Mouse (Mus musculus) limb, embryonic 14.5 days (tissue): ENCODE results near the gene D930048N14Rik. TPM values are rescaled to one million over a fixed set of nuclear protein-coding genes. Genes with fewer than 3 reads are reported as not detected.
A peak's percentile ranks its signal among the peaks of the same experiment; 100 is the strongest.
"Not testable (repeated sequence)": the region's sequence is repeated elsewhere in the genome, so short reads cannot be mapped to it uniquely, and the experiment has no call there.

Experiments
- ATAC-seq: fragments of 200-750 bp; cut with Nextera tagmentation; 2 replicates; pipeline ENCODE4 v1.8.0; 2017; ENCODE audit warnings: low read depth, moderate number of reproducible peaks, moderate TSS enrichment; ENCODE audit not compliant: low FRiP score
- DNase-seq: peaks from one replicate; pipeline ENCODE4 v3.0.0-alpha.2; 2015; ENCODE audit warnings: low spot score
- H3K27ac ChIP-seq: fragments of 300-500 bp; sonication (generic); replicated peaks from 2 replicates; pipeline ENCODE4 v1.5.1; 2014; ENCODE audit warnings: low read depth, mild to moderate bottlenecking, low read length, moderate library complexity, mixed read lengths
- H3K27me3 ChIP-seq: fragments of 300-500 bp; sonication (generic); 2 replicates; pipeline ENCODE4 v1.6.1; 2014; ENCODE audit warnings: low read length, mixed read lengths; ENCODE audit not compliant: control insufficient read depth, insufficient read depth
- H3K36me3 ChIP-seq: fragments of 300-500 bp; sonication (generic); 2 replicates; pipeline ENCODE4 v1.6.1; 2014; ENCODE audit warnings: mild to moderate bottlenecking, low read length, moderate library complexity, mixed read lengths; ENCODE audit not compliant: control insufficient read depth, insufficient read depth
- H3K4me1 ChIP-seq: fragments of 300-500 bp; sonication (generic); 2 replicates; pipeline ENCODE4 v1.6.1; 2014; ENCODE audit warnings: antibody characterized with exemption, low read length, mixed read lengths; ENCODE audit not compliant: control insufficient read depth, insufficient read depth
- H3K4me2 ChIP-seq: fragments of 300-500 bp; sonication (generic); replicated peaks from 2 replicates; pipeline ENCODE4 v1.6.1; 2014; ENCODE audit warnings: low read depth, mild to moderate bottlenecking, low read length, moderate library complexity; ENCODE audit not compliant: severe bottlenecking
- H3K4me3 ChIP-seq: fragments of 300-500 bp; sonication (generic); replicated peaks from 2 replicates; pipeline ENCODE4 v1.5.1; 2014; ENCODE audit warnings: low read length
- H3K9ac ChIP-seq: fragments of 300-500 bp; sonication (generic); 2 replicates; pipeline ENCODE4 v1.6.1; 2014; ENCODE audit warnings: mild to moderate bottlenecking, low read depth, low read length, moderate library complexity; ENCODE audit not compliant: severe bottlenecking
- H3K9me3 ChIP-seq: fragments of 300-500 bp; sonication (generic); 2 replicates; pipeline ENCODE4 v1.6.1; 2016; ENCODE audit warnings: low read length; ENCODE audit not compliant: control insufficient read depth
- POLR2A ChIP-seq: fragments of 200-500 bp; IDR thresholded peaks from 2 replicates; pipeline ENCODE4 v1.8.0; 2012; ENCODE audit warnings: inconsistent platforms, mild to moderate bottlenecking, moderate library complexity, borderline replicate concordance; ENCODE audit not compliant: insufficient read depth, insufficient read length; ENCODE audit errors: extremely low read depth
- WGBS: fragments of 180-500 bp; shearing (Covaris S2); extraction: QIAGEN DNeasy Blood & Tissue Kit; methylation state at CpG from one replicate; pipeline ENCODE4 v1.1.7; 2014; 5-methylcytosine and 5-hydroxymethylcytosine counted together
- polyA plus RNA-seq, 2 experiments: library from polyadenylated mRNA; depleted of rRNA in 1 of 2; stranded (reverse) in 1 of 2; unstranded in 1 of 2; fragments of >200 nt; fragmentation: Nextera tagmentation in 1 of 2; extraction: Ambion mirVana in 1 of 2; gene quantifications; 2 replicates each; pipeline versions ENCODE4 v1.2.1 to v1.2.3; 2012 to 2014

Gene D930048N14Rik
- polyA plus RNA-seq, 2 experiments: 4.5 to 13.0 TPM

DNA sequence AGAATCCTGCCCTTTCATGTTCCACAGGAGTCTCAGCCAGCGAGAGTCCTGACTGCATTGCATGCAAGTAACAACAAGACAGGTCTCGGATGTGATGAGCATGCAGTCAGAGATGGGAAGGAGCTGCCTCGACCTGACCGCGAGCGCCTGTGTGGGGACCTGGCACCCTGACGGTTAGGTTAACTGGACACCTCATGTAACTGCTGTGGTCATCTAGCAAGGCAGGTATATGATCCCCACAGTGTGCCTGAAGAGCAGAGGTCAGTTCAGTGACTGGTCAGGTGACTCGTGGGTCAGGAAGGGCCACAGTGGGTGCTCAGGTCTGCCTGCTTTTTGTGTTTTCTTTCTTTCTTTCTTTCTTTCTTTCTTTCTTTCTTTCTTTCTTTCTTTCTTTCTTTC, 31.2 kb downstream of the D930048N14Rik start:
- ATAC-seq: no peak
- no peak overlapping the region for H3K27ac ChIP-seq

GRCm38 (mm10) chr11:51688330-51689328, 37.9 kb downstream of the D930048N14Rik start, which contains the start of gene 0610009B22Rik:
0610009B22Rik (minus strand) TSS chr11:51688874.
- Histone ChIP-seq H3K36me3 (peaks cover 12% of the 10 kb centered on the region; the same call in 1 of the 2 replicates), H3K27me3 (no peaks in the 10 kb centered on the region), H3K4me1 (peaks cover 9% of the 10 kb centered on the region), H3K27ac (peak within 1 kb of the TSS; percentile 99), H3K9ac (peak within 1 kb of the TSS; percentile 85), H3K9me3 (no peaks in the 10 kb centered on the region), H3K4me3 (peak within 1 kb of the TSS; percentile 76), H3K4me2 (peak within 1 kb of the TSS; percentile 81)
- ATAC-seq: peak; percentile 99
- peak; percentile 89; the same call in 1 of the 2 replicates for TF ChIP-seq POLR2A
- WGBS: under 1% methylated on average over 60 of the region's 60 CpGs
- peak; percentile 99 for DNase-seq

More for the DNA sequence above, 31.2 kb downstream of the D930048N14Rik start:
- no peak overlapping the region for H3K9ac ChIP-seq
- no peak for DNase-seq
- H3K36me3 ChIP-seq: peaks cover 8% of the 10 kb centered on the region; the same call in 1 of the 2 replicates
- H3K4me1 ChIP-seq: no peaks in the 10 kb centered on the region
- H3K9me3 ChIP-seq: no peaks in the 10 kb centered on the region
- no peak overlapping the region for H3K4me2 ChIP-seq
- H3K4me3 ChIP-seq: no peak overlapping the region
- TF ChIP-seq POLR2A: no peak
- H3K27me3 ChIP-seq: no peaks in the 10 kb centered on the region
- 38% methylated on average over 8 of the region's 8 CpGs for WGBS

GRCm38 (mm10) chr11:51689343-51689742, 38.6 kb downstream of the D930048N14Rik start:
- TF ChIP-seq POLR2A: no peak
- Histone ChIP-seq H3K4me2 (peak overlapping the region; percentile 81), H3K9me3 (no peaks in the 10 kb centered on the region), H3K27ac (peak overlapping the region; percentile 99), H3K4me1 (peaks cover 9% of the 10 kb centered on the region), H3K4me3 (peak overlapping the region; percentile 76), H3K27me3 (no peaks in the 10 kb centered on the region), H3K36me3 (peaks cover 12% of the 10 kb centered on the region; the same call in 1 of the 2 replicates), H3K9ac (peak overlapping the region; percentile 85)
- 24% methylated on average over 6 of the region's 6 CpGs for WGBS
- ATAC-seq (no peak), DNase-seq (no peak)

- not testable (repeated sequence) for DNase-seq, H3K27ac ChIP-seq, ATAC-seq, H3K9me3 ChIP-seq, H3K4me1 ChIP-seq, H3K4me3 ChIP-seq, H3K27me3 ChIP-seq, H3K4me2 ChIP-seq, H3K36me3 ChIP-seq, H3K9ac ChIP-seq
- WGBS: 100% methylated on average over 1 of the region's 3 CpGs
These were observed 39.8 kb downstream of the D930048N14Rik start for GRCm38 (mm10) chr11:51690597-51690996.

- no peak for TF ChIP-seq POLR2A
- Histone ChIP-seq H3K4me3 (no peak overlapping the region), H3K27me3 (no peaks in the 10 kb centered on the region), H3K4me2 (no peak overlapping the region), H3K36me3 (peaks cover 46% of the 10 kb centered on the region), H3K9me3 (no peaks in the 10 kb centered on the region), H3K27ac (no peak overlapping the region), H3K4me1 (no peaks in the 10 kb centered on the region), H3K9ac (no peak overlapping the region)
- ATAC-seq (no peak), DNase-seq (no peak)
- 97% methylated on average over 3 of the region's 3 CpGs for WGBS
These were observed 44.2 kb downstream of the D930048N14Rik start for GRCm38 (mm10) chr11:51694984-51695383.
